Mouse (Mus musculus): ENCODE data around the gene Nedd1. TPM values are rescaled to one million over a fixed set of nuclear protein-coding genes. Genes with fewer than 3 reads are reported as not detected.

Nedd1 gene
- total RNA-seq (2015) = 27.5 and 32.4 TPM in 2 replicates
- 25.1 and 32.4 TPM in 2 replicates for total RNA-seq (2017)

GRCm38 (mm10) chr10:92721771-92722619 is at the start of gene Nedd1:
Gene Nedd1, minus strand, starts transcription at chr10:92722420.
- peak; percentile 91 for ATAC-seq (replicated peaks; ENCODE audit: poor library complexity)

GRCm38 (mm10) chr10:92754359-92754758 is 32.1 kb upstream of the Nedd1 start:
- ATAC-seq (replicated peaks; ENCODE audit: poor library complexity) = no peak

DNA sequence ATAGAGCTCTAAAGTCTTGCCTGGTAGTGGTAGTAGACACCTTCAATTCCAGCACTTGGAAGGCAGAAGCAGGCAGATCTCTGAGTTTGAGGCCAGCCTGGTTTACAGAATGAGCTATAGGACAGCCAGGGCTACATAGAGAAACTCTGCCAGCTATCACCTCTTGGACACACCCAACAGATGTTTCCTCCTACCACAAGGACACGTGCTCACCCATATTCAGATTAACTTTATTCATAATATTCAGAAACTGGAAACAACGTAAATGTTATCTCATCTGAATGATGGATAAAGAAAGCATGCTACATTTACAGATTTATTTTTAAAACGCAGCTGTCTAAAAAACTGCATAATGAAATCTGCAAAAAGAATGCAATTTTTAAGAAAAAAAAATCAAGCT is 8.1 kb upstream of the Nedd1 start:
- no peak for ATAC-seq (replicated peaks; ENCODE audit: poor library complexity)

GRCm38 (mm10) chr10:92728723-92729122 is 6.5 kb upstream of the Nedd1 start:
- ATAC-seq (replicated peaks; ENCODE audit: poor library complexity) = no peak

GRCm38 (mm10) chr10:92722620-92722988 is 384 bp upstream of the Nedd1 start:
- ATAC-seq (replicated peaks; ENCODE audit: poor library complexity) = no peak

DNA sequence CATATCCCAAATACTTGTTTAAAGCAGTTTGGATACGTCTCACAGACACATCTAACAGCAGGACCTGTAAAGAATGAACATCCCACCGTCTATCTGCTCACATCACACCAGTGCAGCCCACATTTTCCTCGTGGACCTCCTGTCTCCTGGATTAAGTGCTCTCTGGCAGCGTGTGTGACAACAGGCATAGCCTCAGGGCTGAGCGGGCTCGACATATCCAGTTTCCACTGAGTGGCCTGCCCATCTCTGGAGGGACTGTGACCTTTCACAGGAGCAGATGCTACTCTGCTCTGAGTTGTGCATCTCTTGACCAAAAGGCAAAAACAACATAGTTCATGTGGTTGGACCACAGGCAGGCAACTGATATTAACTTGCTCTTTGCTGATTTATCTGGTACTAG is 23.2 kb downstream of the Nedd1 start:
- ATAC-seq (replicated peaks; ENCODE audit: poor library complexity) = no peak

DNA sequence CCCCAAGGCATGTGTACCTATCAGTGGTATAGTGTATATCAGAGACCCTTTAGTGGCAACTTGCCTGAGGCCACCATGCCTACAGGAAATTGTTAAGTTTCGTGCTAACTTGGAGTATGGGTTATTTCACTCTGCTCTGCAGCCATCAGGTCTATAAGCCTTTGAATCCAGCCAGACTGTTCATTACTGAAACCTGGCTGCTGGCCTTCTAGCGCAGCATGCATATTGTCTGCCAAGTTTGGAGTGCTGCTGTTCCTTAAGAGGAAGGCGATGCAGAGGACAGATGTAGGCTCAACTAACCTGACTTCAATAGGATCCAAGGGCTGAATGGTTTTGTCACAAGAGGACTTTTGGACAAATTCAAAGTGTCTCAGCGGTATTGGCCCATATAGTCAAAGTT is 47.2 kb downstream of the Nedd1 start:
- no peak for ATAC-seq (replicated peaks; ENCODE audit: poor library complexity)

DNA sequence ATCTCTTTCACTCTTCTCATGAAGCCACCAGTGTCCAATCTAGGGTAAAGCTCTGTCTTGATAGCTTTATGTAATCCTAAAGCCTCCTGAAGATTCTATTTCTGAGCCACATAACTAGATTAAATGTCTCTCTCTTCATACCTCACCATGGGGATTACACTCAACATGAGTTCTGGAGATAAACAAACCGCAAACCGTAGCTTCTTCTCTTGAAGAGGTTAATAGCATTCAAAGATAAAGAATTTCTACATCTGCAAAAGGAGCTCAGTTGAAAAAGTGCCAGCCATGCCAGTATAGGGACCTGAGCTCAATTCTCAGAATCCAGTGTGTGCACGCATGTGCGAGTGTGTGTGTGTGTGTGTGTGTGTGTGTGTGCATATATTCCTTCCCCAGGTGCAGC is 50.3 kb downstream of the Nedd1 start:
- no peak for ATAC-seq (replicated peaks; ENCODE audit: poor library complexity)

GRCm38 (mm10) chr10:92665287-92665686 is 56.9 kb downstream of the Nedd1 start:
- ATAC-seq (replicated peaks; ENCODE audit: poor library complexity) = peak; percentile 50

GRCm38 (mm10) chr10:92653266-92653665 is 69.0 kb downstream of the Nedd1 start:
- no peak for ATAC-seq (replicated peaks; ENCODE audit: poor library complexity)

DNA sequence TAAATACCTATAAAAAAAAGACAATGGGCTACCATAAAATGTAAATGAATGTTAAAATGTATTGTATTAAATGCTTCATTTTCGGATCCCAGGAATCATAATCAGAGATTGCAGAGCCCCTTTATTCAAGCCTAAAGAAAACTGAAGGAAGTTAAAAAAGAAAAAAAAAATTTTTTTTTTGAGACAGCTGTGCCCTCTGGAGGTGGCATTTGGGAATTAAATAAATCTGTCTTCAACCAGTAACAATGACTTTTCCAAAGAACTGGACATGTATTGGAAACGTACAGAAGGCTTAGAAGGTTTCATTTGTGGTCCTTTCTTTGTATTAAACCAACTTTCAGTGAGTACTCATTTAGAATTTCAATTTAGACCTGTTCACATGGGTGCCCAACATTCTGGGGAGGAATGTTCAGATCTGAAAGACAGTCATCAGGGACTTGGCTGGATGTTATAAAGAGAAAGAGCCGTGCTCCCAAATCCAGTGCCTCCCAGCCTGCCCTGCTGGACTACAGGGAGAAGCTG is 69.8 kb downstream of the Nedd1 start:
- ATAC-seq (replicated peaks; ENCODE audit: poor library complexity) = no peak

GRCm38 (mm10) chr10:92651266-92651665 is 71.0 kb downstream of the Nedd1 start:
- no peak for ATAC-seq (replicated peaks; ENCODE audit: poor library complexity)

GRCm38 (mm10) chr10:92649096-92649495 is 73.1 kb downstream of the Nedd1 start:
- ATAC-seq (replicated peaks; ENCODE audit: poor library complexity) = no peak

GRCm38 (mm10) chr10:92647691-92648090 is 74.5 kb downstream of the Nedd1 start:
- no peak for ATAC-seq (replicated peaks; ENCODE audit: poor library complexity)

DNA sequence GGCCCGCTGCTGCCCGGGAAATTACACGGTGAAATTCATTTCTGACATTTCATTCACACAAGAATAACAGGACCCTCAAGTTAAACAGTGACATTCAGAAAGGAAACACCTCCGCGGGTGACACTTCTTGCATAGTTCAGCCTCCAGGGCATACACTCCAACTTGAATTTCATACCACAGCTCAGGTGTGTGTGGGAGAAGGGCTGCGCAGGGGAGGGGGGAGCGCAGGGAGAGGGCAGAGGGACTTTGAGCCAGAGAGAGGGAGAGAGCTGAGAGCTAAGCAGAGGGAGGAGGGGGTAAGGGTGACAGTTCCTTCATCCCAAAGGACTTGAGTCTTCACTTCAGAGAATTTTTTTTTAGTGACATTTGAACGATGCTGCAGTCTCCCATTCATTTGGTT is 78.2 kb downstream of the Nedd1 start:
- no peak for ATAC-seq (replicated peaks; ENCODE audit: poor library complexity)

GRCm38 (mm10) chr10:92641032-92641431 is 81.2 kb downstream of the Nedd1 start:
- no peak for ATAC-seq (replicated peaks; ENCODE audit: poor library complexity)

All from megakaryocyte progenitor cell, adult 5-6 weeks (primary cell).